Mouse (Mus musculus): ENCODE measurements around the gene Mutyh. TPM values are rescaled to one million over a fixed set of nuclear protein-coding genes. Genes with fewer than 3 reads are reported as not detected.

The Mutyh gene
- polyA plus RNA-seq (2012; rRNA removed): 2.7 and 2.9 TPM in 2 replicates

DNA sequence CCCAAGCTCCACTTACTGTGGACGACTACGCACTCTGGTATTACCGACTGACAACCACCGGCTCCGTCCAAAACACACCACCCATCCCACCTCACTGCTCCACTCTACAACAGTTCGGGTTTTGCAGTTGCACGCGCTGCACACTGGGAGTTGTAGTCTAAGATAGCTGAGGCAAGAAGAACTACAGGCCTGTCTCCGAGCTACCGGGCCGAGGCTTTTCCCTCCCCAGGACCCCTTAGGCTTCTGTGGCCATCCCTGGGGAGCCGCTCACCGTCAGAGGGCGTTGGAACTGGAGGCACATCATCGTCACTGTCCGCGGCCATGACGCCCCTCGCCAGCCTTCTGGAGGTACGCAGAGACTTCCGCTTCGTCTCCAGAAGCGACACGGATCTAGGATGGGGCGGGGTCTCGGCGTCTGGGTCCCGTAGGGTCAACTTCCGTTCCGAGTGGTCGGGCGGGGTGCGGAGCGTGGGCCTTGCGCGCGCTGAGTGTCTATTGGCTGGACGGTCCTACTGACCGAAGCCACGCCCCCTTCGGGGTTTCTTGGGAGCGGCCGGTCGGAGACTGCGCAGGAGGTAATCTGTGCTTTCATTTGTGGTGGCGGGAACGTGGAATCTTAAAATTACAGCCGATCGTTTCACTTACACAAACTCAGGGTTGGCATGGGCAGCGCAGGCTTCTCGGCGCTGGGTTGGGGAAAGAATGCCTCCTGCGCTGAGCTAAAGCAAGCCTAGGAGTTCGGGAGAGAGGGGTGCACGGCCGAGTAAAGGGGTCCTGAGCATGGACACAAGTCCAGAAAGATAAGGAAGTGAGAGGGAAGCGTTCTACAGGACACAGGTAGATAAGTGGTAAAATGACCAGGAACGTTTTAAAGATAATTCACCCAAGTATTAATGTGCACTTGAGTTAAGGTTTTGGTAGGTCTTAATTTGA is at the start of gene Mutyh, which contains the start of gene Toe1:
Gene Mutyh (plus strand): TSS at position 527 of the 933 bp plus-strand sequence.
Gene Toe1 (minus strand): TSS at position 444 of the 933 bp plus-strand sequence.
- Histone ChIP-seq H3K36me3 (ENCODE audit: control insufficient read depth, insufficient read depth, low read length) (peaks cover 3% of the 10 kb centered on the region), H3K27ac (ENCODE audit: insufficient read depth, low read depth, low read length) (peak within 1 kb of the TSS; percentile 78), H3K27me3 (replicated peaks; ENCODE audit: control insufficient read depth, insufficient read depth, low read length) (no peaks in the 10 kb centered on the region), H3K4me3 (ENCODE audit: insufficient read depth, low read depth, low read length) (peak within 1 kb of the TSS; percentile 69), H3K4me1 (ENCODE audit: control insufficient read depth, insufficient read depth, low read length) (peaks cover 4% of the 10 kb centered on the region; the same call in 1 of the 2 replicates)
- under 1% methylated on average over 58 of the region's 58 CpGs for WGBS
- peak; percentile 97 for DNase-seq
- TF ChIP-seq CTCF (conservative IDR thresholded peaks at IDR 0.05; ENCODE audit: insufficient read depth, insufficient read length, low read depth, low read length) (no peak), POLR2A (IDR thresholded peaks at IDR 0.05; ENCODE audit: low read depth, low read length) (no peak)

DNA sequence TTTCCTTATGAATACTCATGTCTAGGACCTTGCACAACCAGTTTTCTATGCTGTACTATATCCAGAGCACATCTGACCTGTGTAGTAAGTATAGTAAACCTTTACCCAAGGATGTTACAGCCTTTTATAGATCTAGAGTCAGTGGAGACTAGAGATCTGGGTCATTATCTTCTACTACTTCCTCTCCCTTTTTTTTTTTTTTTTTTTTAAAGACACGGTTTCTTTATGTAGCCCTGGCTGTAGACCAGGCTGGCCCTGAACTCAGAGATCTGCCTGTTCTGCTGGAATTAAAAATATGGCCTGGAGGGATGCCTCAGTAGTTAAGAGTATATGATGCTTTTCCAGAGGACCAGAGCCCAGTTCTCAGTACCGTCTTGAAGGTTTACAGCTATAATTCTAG is 45.6 kb upstream of the Mutyh start:
- 88% methylated on average over 2 of the region's 2 CpGs for WGBS

DNA sequence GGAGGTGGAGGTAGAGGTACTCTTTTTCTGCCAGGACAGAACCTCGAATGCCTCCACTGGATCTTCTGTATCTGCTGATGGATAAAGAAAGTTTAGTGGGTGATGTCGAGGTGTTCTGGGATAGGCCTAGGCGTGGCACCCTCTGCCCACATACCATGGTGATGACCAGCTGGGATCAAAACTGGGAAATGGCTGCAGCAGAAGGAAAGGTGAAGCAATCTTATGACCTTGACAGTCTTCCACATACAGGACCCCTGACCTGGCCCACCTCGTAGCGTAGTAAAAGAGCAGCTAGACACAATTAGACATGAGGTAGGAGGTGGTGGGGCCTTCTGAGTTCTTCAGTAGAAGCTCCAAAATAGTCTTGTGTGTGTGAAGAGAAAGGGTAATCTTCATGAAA is 43.5 kb upstream of the Mutyh start:
- Histone ChIP-seq H3K27ac (ENCODE audit: insufficient read depth, low read depth, low read length) (no peak overlapping the region), H3K27me3 (replicated peaks; ENCODE audit: control insufficient read depth, insufficient read depth, low read length) (no peaks in the 10 kb centered on the region), H3K36me3 (ENCODE audit: control insufficient read depth, insufficient read depth, low read length) (no peaks in the 10 kb centered on the region), H3K4me3 (ENCODE audit: insufficient read depth, low read depth, low read length) (no peak overlapping the region), H3K4me1 (ENCODE audit: control insufficient read depth, insufficient read depth, low read length) (no peaks in the 10 kb centered on the region)
- TF ChIP-seq CTCF (conservative IDR thresholded peaks at IDR 0.05; ENCODE audit: insufficient read depth, insufficient read length, low read depth, low read length): no peak
- 90% methylated on average over 5 of the region's 5 CpGs for WGBS
- DNase-seq: no peak

More for the DNA sequence above, 45.6 kb upstream of the Mutyh start:
- Histone ChIP-seq H3K4me3 (ENCODE audit: insufficient read depth, low read depth, low read length) (no peak overlapping the region), H3K36me3 (ENCODE audit: control insufficient read depth, insufficient read depth, low read length) (no peaks in the 10 kb centered on the region), H3K27ac (ENCODE audit: insufficient read depth, low read depth, low read length) (no peak overlapping the region), H3K27me3 (replicated peaks; ENCODE audit: control insufficient read depth, insufficient read depth, low read length) (no peaks in the 10 kb centered on the region), H3K4me1 (ENCODE audit: control insufficient read depth, insufficient read depth, low read length) (no peaks in the 10 kb centered on the region)
- DNase-seq: no peak
- no peak for TF ChIP-seq CTCF (conservative IDR thresholded peaks at IDR 0.05; ENCODE audit: insufficient read depth, insufficient read length, low read depth, low read length)
- no peak for TF ChIP-seq POLR2A (IDR thresholded peaks at IDR 0.05; ENCODE audit: low read depth, low read length)

- no peaks in the 10 kb centered on the region for H3K36me3 ChIP-seq (ENCODE audit: control insufficient read depth, insufficient read depth, low read length)
- H3K4me1 ChIP-seq (ENCODE audit: control insufficient read depth, insufficient read depth, low read length): no peaks in the 10 kb centered on the region
- H3K4me3 ChIP-seq (ENCODE audit: insufficient read depth, low read depth, low read length): no peak overlapping the region
- WGBS: 83% methylated on average over 5 of the region's 5 CpGs
- DNase-seq: no peak
- no peaks in the 10 kb centered on the region for H3K27me3 ChIP-seq (replicated peaks; ENCODE audit: control insufficient read depth, insufficient read depth, low read length)
- no peak for TF ChIP-seq POLR2A (IDR thresholded peaks at IDR 0.05; ENCODE audit: low read depth, low read length)
- TF ChIP-seq CTCF (conservative IDR thresholded peaks at IDR 0.05; ENCODE audit: insufficient read depth, insufficient read length, low read depth, low read length): no peak
- no peak overlapping the region for H3K27ac ChIP-seq (ENCODE audit: insufficient read depth, low read depth, low read length)
These were observed 39.0 kb upstream of the Mutyh start for GRCm38 (mm10) chr4:116768510-116768909.

GRCm38 (mm10) chr4:116769060-116769459 is 38.5 kb upstream of the Mutyh start:
- Histone ChIP-seq H3K36me3 (ENCODE audit: control insufficient read depth, insufficient read depth, low read length) (no peaks in the 10 kb centered on the region), H3K4me1 (ENCODE audit: control insufficient read depth, insufficient read depth, low read length) (no peaks in the 10 kb centered on the region), H3K4me3 (ENCODE audit: insufficient read depth, low read depth, low read length) (no peak overlapping the region), H3K27ac (ENCODE audit: insufficient read depth, low read depth, low read length) (no peak overlapping the region), H3K27me3 (replicated peaks; ENCODE audit: control insufficient read depth, insufficient read depth, low read length) (no peaks in the 10 kb centered on the region)
- no peak for DNase-seq
- TF ChIP-seq POLR2A (IDR thresholded peaks at IDR 0.05; ENCODE audit: low read depth, low read length) (no peak), CTCF (conservative IDR thresholded peaks at IDR 0.05; ENCODE audit: insufficient read depth, insufficient read length, low read depth, low read length) (no peak)

- TF ChIP-seq POLR2A (IDR thresholded peaks at IDR 0.05; ENCODE audit: low read depth, low read length) (no peak), CTCF (conservative IDR thresholded peaks at IDR 0.05; ENCODE audit: insufficient read depth, insufficient read length, low read depth, low read length) (peak; percentile 29; the same call in 1 of the 2 replicates)
- no peaks in the 10 kb centered on the region for H3K27me3 ChIP-seq (replicated peaks; ENCODE audit: control insufficient read depth, insufficient read depth, low read length)
- H3K36me3 ChIP-seq (ENCODE audit: control insufficient read depth, insufficient read depth, low read length): no peaks in the 10 kb centered on the region
- H3K27ac ChIP-seq (ENCODE audit: insufficient read depth, low read depth, low read length): no peak overlapping the region
- H3K4me3 ChIP-seq (ENCODE audit: insufficient read depth, low read depth, low read length): no peak overlapping the region
- WGBS: 91% methylated on average over 5 of the region's 5 CpGs
- H3K4me1 ChIP-seq (ENCODE audit: control insufficient read depth, insufficient read depth, low read length): no peaks in the 10 kb centered on the region
- DNase-seq: no peak
These were observed 31.1 kb upstream of the Mutyh start for GRCm38 (mm10) chr4:116776391-116776790.

- H3K27me3 ChIP-seq (replicated peaks; ENCODE audit: control insufficient read depth, insufficient read depth, low read length): no peaks in the 10 kb centered on the region
- H3K27ac ChIP-seq (ENCODE audit: insufficient read depth, low read depth, low read length): no peak overlapping the region
- no peaks in the 10 kb centered on the region for H3K4me1 ChIP-seq (ENCODE audit: control insufficient read depth, insufficient read depth, low read length)
- no peak overlapping the region for H3K4me3 ChIP-seq (ENCODE audit: insufficient read depth, low read depth, low read length)
- whole genome bisulfite sequencing: 86% methylated on average over 3 of the region's 3 CpGs
- H3K36me3 ChIP-seq (ENCODE audit: control insufficient read depth, insufficient read depth, low read length): no peaks in the 10 kb centered on the region
- TF ChIP-seq POLR2A (IDR thresholded peaks at IDR 0.05; ENCODE audit: low read depth, low read length) (no peak), CTCF (conservative IDR thresholded peaks at IDR 0.05; ENCODE audit: insufficient read depth, insufficient read length, low read depth, low read length) (no peak)
- no peak for DNase-seq
These were observed 30.4 kb upstream of the Mutyh start for GRCm38 (mm10) chr4:116777079-116777478.

All from kidney, adult 2 months (tissue).